Mouse (Mus musculus): ENCODE results near the gene 4933407L21Rik. TPM values are rescaled to one million over a fixed set of nuclear protein-coding genes. Genes with fewer than 3 reads are reported as not detected.

Gene 4933407L21Rik
- polyA plus RNA-seq, 1 experiment: 0.06 TPM

DNA sequence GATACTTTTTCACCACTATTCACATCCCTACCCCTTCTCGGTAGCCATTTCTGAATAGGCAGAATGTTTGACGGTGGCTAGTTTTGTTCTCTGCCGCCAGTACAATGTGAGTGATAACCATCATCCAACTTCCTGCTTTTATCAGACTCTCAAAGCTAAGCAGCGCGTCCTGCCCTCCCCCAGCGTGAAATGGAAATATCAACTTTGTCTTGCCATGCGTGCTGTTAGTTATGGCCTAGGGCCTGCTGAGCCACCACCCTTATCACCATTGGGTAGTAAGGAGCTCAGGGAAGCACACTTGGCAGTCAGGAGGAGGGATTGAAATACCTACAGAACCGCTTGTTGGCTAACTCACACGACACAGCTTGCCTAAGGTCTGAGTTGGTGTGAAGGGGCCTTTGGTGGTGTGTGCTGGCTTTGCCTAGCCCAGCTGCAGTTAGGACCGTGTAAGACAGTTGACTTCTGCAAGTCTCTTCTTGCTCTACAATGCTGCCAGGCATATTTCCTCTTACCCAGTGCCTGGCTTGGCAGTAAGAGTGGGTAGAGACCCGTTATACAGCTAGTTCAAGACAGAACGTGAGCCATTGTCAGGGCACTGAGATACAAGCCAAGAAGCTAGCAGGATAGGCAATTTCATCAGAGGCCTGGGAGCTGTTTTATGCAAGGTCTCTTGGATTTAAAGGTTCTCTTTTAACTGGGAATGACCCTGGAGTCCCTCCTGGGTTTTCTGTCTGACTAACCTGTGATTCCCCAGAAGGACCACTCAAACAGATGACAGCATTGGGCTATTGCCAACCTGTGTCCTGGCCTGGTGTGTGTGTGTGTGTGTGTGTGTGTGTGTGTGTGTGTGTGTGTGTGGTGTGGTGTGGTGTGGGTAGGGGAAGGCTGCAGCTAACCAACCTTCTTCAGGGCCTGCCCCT, 31.2 kb upstream of the 4933407L21Rik start:
- H3K27ac ChIP-seq (ENCODE audit: insufficient read depth, low read depth, low read length): no peak overlapping the region
- H3K27me3 ChIP-seq (replicated peaks; ENCODE audit: control insufficient read depth, insufficient read depth, low read length): no peaks in the 10 kb centered on the region
- H3K36me3 ChIP-seq (ENCODE audit: control insufficient read depth, insufficient read depth, low read length): no peaks in the 10 kb centered on the region
- TF ChIP-seq CTCF (conservative IDR thresholded peaks at IDR 0.05; ENCODE audit: insufficient read depth, insufficient read length, low read depth, low read length) (no peak), POLR2A (IDR thresholded peaks at IDR 0.05; ENCODE audit: low read depth, low read length) (no peak)
- no peak for DNase-seq
- WGBS: 68% methylated on average over 12 of the region's 12 CpGs
- H3K4me1 ChIP-seq (ENCODE audit: control insufficient read depth, insufficient read depth, low read length): peaks cover 8% of the 10 kb centered on the region
- no peak overlapping the region for H3K4me3 ChIP-seq (ENCODE audit: insufficient read depth, low read depth, low read length)

DNA sequence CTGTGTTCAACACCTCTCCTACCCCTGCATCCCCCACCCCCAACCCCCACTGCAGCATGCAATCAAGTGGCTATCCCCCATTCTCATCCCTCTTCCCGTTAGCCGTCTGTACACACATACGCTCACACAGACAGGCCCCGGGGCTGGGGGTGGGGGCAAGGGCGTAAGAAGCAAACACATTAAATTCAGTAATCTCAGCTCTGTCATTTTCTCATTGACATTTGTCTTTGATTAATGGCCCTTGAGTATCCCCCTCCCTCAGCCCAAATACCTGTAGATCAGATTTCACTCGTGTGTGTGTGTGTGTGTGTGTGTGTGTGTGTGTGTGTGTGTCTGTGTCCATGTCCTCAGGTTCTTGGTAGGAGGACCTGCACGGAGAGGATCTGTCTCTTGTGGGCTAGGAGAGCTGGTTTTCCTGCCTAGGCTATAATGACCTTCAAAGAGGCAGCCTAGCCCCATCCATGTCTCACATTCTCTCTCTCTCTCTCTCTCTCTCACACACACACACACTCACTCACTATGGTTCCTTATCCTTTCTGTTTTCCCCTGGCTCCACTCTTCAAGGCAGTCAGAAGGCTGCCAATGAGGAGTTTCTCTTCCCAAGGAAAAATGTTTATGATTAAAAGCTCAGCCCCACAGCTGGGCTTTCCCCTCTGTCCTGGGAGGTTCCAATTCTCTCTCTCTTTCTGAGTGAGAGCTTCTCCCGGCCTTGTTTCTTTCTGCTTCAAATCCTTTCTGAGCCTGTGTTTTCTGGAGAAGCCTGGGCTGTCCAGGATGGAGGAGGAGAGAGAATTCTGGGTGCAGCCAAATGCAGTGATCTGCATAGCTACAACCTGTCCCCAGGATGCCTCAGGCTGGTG, 30.2 kb upstream of the 4933407L21Rik start:
- no peak for DNase-seq
- Histone ChIP-seq H3K27ac (ENCODE audit: insufficient read depth, low read depth, low read length) (no peak overlapping the region), H3K36me3 (ENCODE audit: control insufficient read depth, insufficient read depth, low read length) (no peaks in the 10 kb centered on the region), H3K27me3 (replicated peaks; ENCODE audit: control insufficient read depth, insufficient read depth, low read length) (no peaks in the 10 kb centered on the region), H3K4me1 (ENCODE audit: control insufficient read depth, insufficient read depth, low read length) (peaks cover 8% of the 10 kb centered on the region), H3K4me3 (ENCODE audit: insufficient read depth, low read depth, low read length) (no peak overlapping the region)
- 56% methylated on average over 8 of the region's 8 CpGs for WGBS
- TF ChIP-seq CTCF (conservative IDR thresholded peaks at IDR 0.05; ENCODE audit: insufficient read depth, insufficient read length, low read depth, low read length): no peak
- no peak for TF ChIP-seq POLR2A (IDR thresholded peaks at IDR 0.05; ENCODE audit: low read depth, low read length)

DNA sequence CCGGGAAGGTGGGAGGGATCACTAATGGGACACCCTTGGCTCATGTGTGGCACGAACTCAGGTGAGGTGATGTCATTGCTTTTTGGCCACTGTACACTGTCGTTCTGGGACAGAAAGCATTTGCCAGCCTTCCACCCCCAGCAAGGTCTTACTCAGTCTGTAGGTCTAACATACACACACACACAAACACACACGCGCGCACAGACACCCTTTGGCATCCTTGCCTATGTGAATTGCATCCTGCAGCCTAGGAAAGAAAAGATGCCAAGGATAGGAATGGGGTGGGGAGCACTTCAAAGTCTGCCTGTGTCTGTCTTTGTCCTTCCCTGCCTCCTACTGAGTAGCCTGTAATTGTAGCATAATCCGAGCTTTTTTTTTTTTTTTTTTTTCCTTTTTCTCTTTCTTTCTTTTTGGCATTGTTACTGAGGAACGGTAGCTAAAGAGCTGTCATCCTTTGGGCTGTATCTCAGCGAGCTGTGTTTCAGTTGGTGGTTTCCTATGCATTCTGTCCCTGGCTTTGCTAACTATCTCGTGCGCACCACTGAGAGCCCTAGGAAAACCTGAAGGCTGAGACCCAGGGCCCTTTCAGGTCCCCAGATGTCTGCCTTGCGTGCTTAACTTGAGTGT, 29.4 kb upstream of the 4933407L21Rik start:
- Histone ChIP-seq H3K4me1 (ENCODE audit: control insufficient read depth, insufficient read depth, low read length) (peaks cover 8% of the 10 kb centered on the region), H3K27me3 (replicated peaks; ENCODE audit: control insufficient read depth, insufficient read depth, low read length) (no peaks in the 10 kb centered on the region), H3K27ac (ENCODE audit: insufficient read depth, low read depth, low read length) (no peak overlapping the region), H3K36me3 (ENCODE audit: control insufficient read depth, insufficient read depth, low read length) (no peaks in the 10 kb centered on the region), H3K4me3 (ENCODE audit: insufficient read depth, low read depth, low read length) (no peak overlapping the region)
- 73% methylated on average over 12 of the region's 12 CpGs for WGBS
- DNase-seq: no peak
- TF ChIP-seq POLR2A (IDR thresholded peaks at IDR 0.05; ENCODE audit: low read depth, low read length) (no peak), CTCF (conservative IDR thresholded peaks at IDR 0.05; ENCODE audit: insufficient read depth, insufficient read length, low read depth, low read length) (no peak)

DNA sequence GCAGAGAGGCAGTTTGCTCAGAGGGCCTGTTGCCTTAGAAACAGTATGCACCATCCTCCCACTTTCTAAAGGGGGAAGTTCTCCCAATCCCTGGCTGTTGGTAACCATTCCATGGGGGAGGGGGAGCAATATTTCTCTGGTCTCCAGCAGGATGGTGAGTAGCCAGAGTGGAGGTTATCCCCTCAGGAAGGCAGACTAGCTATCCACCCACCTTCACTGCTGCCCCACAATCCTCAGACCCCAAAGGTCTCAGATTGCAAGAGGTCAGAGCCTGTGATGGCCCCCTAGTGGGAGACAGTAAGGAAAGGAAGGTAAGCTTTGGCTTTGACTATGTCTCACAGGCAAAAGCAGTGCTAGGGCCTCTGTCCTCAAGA, 28.9 kb upstream of the 4933407L21Rik start:
- DNase-seq: no peak
- no peak overlapping the region for H3K4me3 ChIP-seq (ENCODE audit: insufficient read depth, low read depth, low read length)
- no peak for TF ChIP-seq POLR2A (IDR thresholded peaks at IDR 0.05; ENCODE audit: low read depth, low read length)
- TF ChIP-seq CTCF (conservative IDR thresholded peaks at IDR 0.05; ENCODE audit: insufficient read depth, insufficient read length, low read depth, low read length): no peak
- H3K36me3 ChIP-seq (ENCODE audit: control insufficient read depth, insufficient read depth, low read length): no peaks in the 10 kb centered on the region
- H3K27ac ChIP-seq (ENCODE audit: insufficient read depth, low read depth, low read length): no peak overlapping the region
- peaks cover 8% of the 10 kb centered on the region for H3K4me1 ChIP-seq (ENCODE audit: control insufficient read depth, insufficient read depth, low read length)
- no peaks in the 10 kb centered on the region for H3K27me3 ChIP-seq (replicated peaks; ENCODE audit: control insufficient read depth, insufficient read depth, low read length)

DNA sequence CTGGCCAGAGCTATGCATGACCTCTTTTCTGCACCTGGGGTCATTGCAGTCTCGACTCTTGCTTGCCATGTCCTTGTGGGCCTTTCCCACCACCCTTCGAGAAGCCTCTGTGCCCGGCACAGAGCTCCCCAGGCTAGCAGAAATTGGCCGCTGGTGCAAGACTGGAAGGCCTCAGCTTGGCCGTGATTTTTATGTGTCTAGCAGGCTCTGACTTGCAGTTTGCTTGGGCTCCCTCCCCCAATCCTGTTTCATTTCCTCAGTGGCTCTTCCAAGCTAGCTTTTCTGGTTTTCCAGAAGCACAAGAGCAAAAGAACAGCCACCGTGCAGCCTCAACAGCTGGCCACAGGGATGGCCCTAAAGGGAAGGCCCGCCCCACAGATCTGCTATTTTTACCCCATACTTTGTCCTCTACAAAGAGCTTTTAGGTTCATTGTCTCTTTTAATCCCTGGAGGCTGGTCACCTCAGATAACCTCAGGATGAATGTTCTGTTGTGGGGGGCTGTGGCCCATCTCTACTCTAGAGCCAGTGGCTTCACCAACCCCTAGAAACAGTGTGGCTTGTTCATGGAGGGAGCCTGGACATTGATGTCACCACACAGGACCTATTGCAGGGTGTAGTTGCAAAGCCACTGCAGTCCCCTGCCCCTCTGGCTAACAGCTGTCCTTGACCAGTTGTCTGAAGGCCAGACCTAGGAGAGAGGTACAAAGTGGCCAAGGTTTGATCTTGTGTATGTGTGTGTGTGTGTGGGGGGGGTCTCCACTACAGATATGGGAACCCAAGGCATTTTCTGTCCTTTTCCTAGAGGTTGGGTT, 27.6 kb upstream of the 4933407L21Rik start:
- DNase-seq: no peak
- Histone ChIP-seq H3K4me1 (ENCODE audit: control insufficient read depth, insufficient read depth, low read length) (peaks cover 6% of the 10 kb centered on the region), H3K27ac (ENCODE audit: insufficient read depth, low read depth, low read length) (no peak overlapping the region), H3K36me3 (ENCODE audit: control insufficient read depth, insufficient read depth, low read length) (no peaks in the 10 kb centered on the region), H3K27me3 (replicated peaks; ENCODE audit: control insufficient read depth, insufficient read depth, low read length) (no peaks in the 10 kb centered on the region), H3K4me3 (ENCODE audit: insufficient read depth, low read depth, low read length) (no peak overlapping the region)
- TF ChIP-seq POLR2A (IDR thresholded peaks at IDR 0.05; ENCODE audit: low read depth, low read length): no peak
- no peak for TF ChIP-seq CTCF (conservative IDR thresholded peaks at IDR 0.05; ENCODE audit: insufficient read depth, insufficient read length, low read depth, low read length)
- WGBS: 46% methylated on average over 7 of the region's 7 CpGs

- TF ChIP-seq POLR2A (IDR thresholded peaks at IDR 0.05; ENCODE audit: low read depth, low read length) (no peak), CTCF (conservative IDR thresholded peaks at IDR 0.05; ENCODE audit: insufficient read depth, insufficient read length, low read depth, low read length) (no peak)
- no peak for DNase-seq
- 52% methylated on average over 3 of the region's 3 CpGs for WGBS
- Histone ChIP-seq H3K4me1 (ENCODE audit: control insufficient read depth, insufficient read depth, low read length) (peaks cover 5% of the 10 kb centered on the region), H3K4me3 (ENCODE audit: insufficient read depth, low read depth, low read length) (no peak overlapping the region), H3K36me3 (ENCODE audit: control insufficient read depth, insufficient read depth, low read length) (no peaks in the 10 kb centered on the region), H3K27ac (ENCODE audit: insufficient read depth, low read depth, low read length) (no peak overlapping the region), H3K27me3 (replicated peaks; ENCODE audit: control insufficient read depth, insufficient read depth, low read length) (no peaks in the 10 kb centered on the region)
Observed at GRCm38 (mm10) chr1:85901516-85902107, 26.7 kb upstream of the 4933407L21Rik start.

Measured in kidney, adult 2 months (tissue).